Mouse (Mus musculus) heart, adult 2 months (tissue): ENCODE results near the gene Pi4k2b. TPM values are rescaled to one million over a fixed set of nuclear protein-coding genes. Genes with fewer than 3 reads are reported as not detected.

ENCODE experiments used
- DNase-seq, 2 experiments: peaks; one replicate each; pipeline ENCODE4 v3.0.0; 2021
- H3K27ac ChIP-seq: fragments of 200-600 bp; 2 replicates; pipeline ENCODE4 v1.8.1; 2022
- H3K27me3 ChIP-seq: fragments of 200-500 bp; 2 replicates; pipeline ENCODE4 v1.6.1; 2012; ENCODE audit warnings: mild to moderate bottlenecking, low read length, inconsistent platforms, mixed read lengths; ENCODE audit not compliant: control insufficient read depth, insufficient read depth
- H3K36me3 ChIP-seq: fragments of 200-500 bp; 2 replicates; pipeline ENCODE4 v1.6.1; 2012; ENCODE audit warnings: low read length, inconsistent platforms; ENCODE audit not compliant: control insufficient read depth, insufficient read depth
- H3K4me1 ChIP-seq: fragments of 200-500 bp; 2 replicates; pipeline ENCODE4 v1.6.1; 2011; ENCODE audit warnings: low read length; ENCODE audit not compliant: control insufficient read depth, insufficient read depth
- H3K4me3 ChIP-seq: fragments of 200-600 bp; 2 replicates; pipeline ENCODE4 v1.8.1; 2022
- H3K79me2 ChIP-seq: fragments of 200-500 bp; replicated peaks from 2 replicates; pipeline ENCODE4 v1.6.1; 2012; ENCODE audit warnings: mild to moderate bottlenecking, inconsistent platforms, low read length, moderate library complexity, mixed read lengths; ENCODE audit not compliant: control insufficient read depth, insufficient read depth
- H3K9ac ChIP-seq: fragments of 200-500 bp; 2 replicates; pipeline ENCODE4 v1.6.1; 2012; ENCODE audit warnings: low read depth, mild to moderate bottlenecking, control low read depth, inconsistent platforms, low read length, mixed read lengths
- CTCF ChIP-seq: fragments of 200-600 bp; IDR thresholded peaks from 2 replicates; pipeline ENCODE4 v1.8.1; 2022; ENCODE audit warnings: antibody characterized with exemption, mild to moderate bottlenecking, moderate library complexity
- EP300 ChIP-seq: fragments of 200-500 bp; IDR thresholded peaks from 2 replicates; pipeline ENCODE4 v1.6.1; 2011; ENCODE audit warnings: low read depth, low read length, control low read depth; ENCODE audit not compliant: insufficient read depth
- POLR2A ChIP-seq: fragments of 200-500 bp; IDR thresholded peaks from 2 replicates; pipeline ENCODE4 v1.6.1; 2011; ENCODE audit warnings: mild to moderate bottlenecking, low read depth, low read length, control low read depth; ENCODE audit not compliant: insufficient read depth
- WGBS: fragments of 180-500 bp; shearing (Covaris S2); methylation state at CpG from one replicate; pipeline ENCODE4 v1.1.7; 2018; 5-methylcytosine and 5-hydroxymethylcytosine counted together
- intact Hi-C: fragments of 180-260 bp; cut with DNase I; formaldehyde crosslinking; loops from one replicate; pipeline ENCODE4 v1.15.1; 2025
- polyA plus RNA-seq: library from polyadenylated mRNA; depleted of rRNA; stranded (reverse); fragments of >200 nt; gene quantifications from 2 replicates; pipeline ENCODE4 v1.2.3, GENCODE M21; 2012
- total RNA-seq, 2 experiments: library from RNA; stranded (reverse); gene quantifications; 2 replicates each; pipeline ENCODE4 v1.2.3; 2021

The Pi4k2b gene
- total and polyA plus RNA-seq, 3 experiments = 1.1 to 2.3 (median 1.9) TPM

DNA sequence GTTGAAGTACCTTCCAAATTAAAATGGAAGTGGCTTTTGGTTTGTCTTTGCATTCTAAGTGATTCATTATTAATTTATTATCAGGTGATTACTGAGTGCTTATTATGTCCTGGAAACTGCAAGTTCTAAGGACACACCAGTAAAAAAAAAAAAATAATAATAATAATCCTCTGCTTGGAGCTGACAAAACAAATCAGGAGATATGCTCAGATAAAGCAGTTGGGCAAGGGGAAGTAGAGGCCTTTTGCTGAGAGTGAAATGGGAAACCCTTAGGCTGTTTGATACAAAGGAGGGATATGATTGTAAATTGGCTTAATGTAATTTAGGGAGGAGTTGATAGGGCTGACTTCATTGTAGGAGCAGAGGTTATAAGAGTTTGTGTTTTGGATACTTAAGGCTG is 5.5 kb downstream of the Pi4k2b start:
- Histone ChIP-seq H3K27me3 (no peaks in the 10 kb centered on the region), H3K4me1 (peaks cover 2% of the 10 kb centered on the region), H3K36me3 (peaks cover 2% of the 10 kb centered on the region; the same call in 1 of the 2 replicates), H3K9ac (no peak overlapping the region), H3K4me3 (no peak overlapping the region), H3K79me2 (peaks cover 2% of the 10 kb centered on the region), H3K27ac (no peak overlapping the region)
- no peak for TF ChIP-seq EP300
- no peak for TF ChIP-seq POLR2A
- no peak for TF ChIP-seq CTCF
- intact Hi-C loops = no loop called here
- no peak for DNase-seq

GRCm38 (mm10) chr5:52748732-52749131 is 7.4 kb downstream of the Pi4k2b start:
- 72% methylated on average over 5 of the region's 5 CpGs for WGBS
- TF ChIP-seq CTCF (no peak), POLR2A (no peak), EP300 (no peak)
- H3K27ac ChIP-seq = no peak overlapping the region
- intact Hi-C loops = no loop called here
- H3K36me3 ChIP-seq = no peaks in the 10 kb centered on the region
- no peak overlapping the region for H3K9ac ChIP-seq
- H3K27me3 ChIP-seq = no peaks in the 10 kb centered on the region
- no peaks in the 10 kb centered on the region; the same call in none of the 2 replicates for H3K79me2 ChIP-seq
- no peak overlapping the region for H3K4me3 ChIP-seq
- DNase-seq = no peak
- no peaks in the 10 kb centered on the region for H3K4me1 ChIP-seq

GRCm38 (mm10) chr5:52753146-52753545 is 11.8 kb downstream of the Pi4k2b start:
- no peaks in the 10 kb centered on the region for H3K36me3 ChIP-seq
- WGBS = 79% methylated on average over 9 of the region's 9 CpGs
- intact Hi-C loops = no loop called here
- H3K79me2 ChIP-seq = no peaks in the 10 kb centered on the region
- no peak overlapping the region for H3K4me3 ChIP-seq
- no peaks in the 10 kb centered on the region for H3K27me3 ChIP-seq
- no peaks in the 10 kb centered on the region for H3K4me1 ChIP-seq
- no peak overlapping the region for H3K27ac ChIP-seq
- no peak for DNase-seq
- H3K9ac ChIP-seq = no peak overlapping the region
- TF ChIP-seq POLR2A (no peak), CTCF (no peak), EP300 (no peak)

DNA sequence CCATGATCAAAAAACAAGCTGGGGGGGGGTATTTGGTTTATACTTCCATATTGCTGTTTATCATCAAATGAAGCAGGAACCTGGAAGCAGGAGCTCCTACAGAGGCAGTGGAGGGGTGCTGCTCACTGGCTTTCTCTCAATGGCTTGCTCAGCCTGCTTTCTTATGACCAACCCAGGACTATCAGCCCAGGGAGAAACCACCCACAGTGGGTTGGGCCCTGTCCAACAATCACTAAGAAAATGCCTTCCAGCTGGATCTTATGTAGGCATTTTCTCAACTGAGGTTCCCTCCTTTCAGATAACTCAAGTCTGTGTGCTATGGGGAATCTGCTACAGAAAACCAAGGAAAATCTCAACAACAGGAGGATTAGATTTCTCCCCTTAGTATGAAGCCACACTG is 12.8 kb downstream of the Pi4k2b start:
- TF ChIP-seq EP300 (no peak), CTCF (no peak), POLR2A (no peak)
- Histone ChIP-seq H3K4me3 (no peak overlapping the region), H3K4me1 (no peaks in the 10 kb centered on the region), H3K9ac (no peak overlapping the region), H3K27me3 (no peaks in the 10 kb centered on the region), H3K36me3 (no peaks in the 10 kb centered on the region), H3K79me2 (no peaks in the 10 kb centered on the region), H3K27ac (no peak overlapping the region)
- intact Hi-C loops = no loop called here
- no peak for DNase-seq

DNA sequence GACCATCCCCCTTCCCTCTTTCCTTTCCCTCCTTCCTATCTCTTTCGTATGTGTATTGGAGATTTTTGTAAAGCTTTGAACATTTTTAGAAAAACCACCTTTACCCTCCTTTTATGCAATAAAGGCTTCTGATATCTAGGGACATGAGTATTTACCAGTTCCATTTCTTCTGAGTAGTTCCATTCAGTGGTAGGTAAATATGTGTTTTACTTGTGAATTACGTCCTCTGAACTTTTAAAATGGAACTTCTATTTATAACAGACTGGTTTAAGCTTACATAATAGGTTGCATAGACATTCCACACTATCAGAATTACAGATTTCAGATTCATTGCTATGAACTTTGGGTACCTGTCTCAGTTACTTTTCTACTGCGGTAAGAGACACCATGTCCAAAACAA is 14.0 kb downstream of the Pi4k2b start:
- TF ChIP-seq POLR2A = no peak
- TF ChIP-seq EP300 = no peak
- TF ChIP-seq CTCF = no peak
- H3K36me3 ChIP-seq = no peaks in the 10 kb centered on the region
- H3K4me1 ChIP-seq = no peaks in the 10 kb centered on the region
- no peaks in the 10 kb centered on the region for H3K79me2 ChIP-seq
- 82% methylated on average over 3 of the region's 3 CpGs for WGBS
- no peak overlapping the region for H3K4me3 ChIP-seq
- H3K27ac ChIP-seq = no peak overlapping the region
- intact Hi-C loops = no loop called here
- H3K27me3 ChIP-seq = no peaks in the 10 kb centered on the region
- no peak overlapping the region for H3K9ac ChIP-seq
- DNase-seq = no peak

DNA sequence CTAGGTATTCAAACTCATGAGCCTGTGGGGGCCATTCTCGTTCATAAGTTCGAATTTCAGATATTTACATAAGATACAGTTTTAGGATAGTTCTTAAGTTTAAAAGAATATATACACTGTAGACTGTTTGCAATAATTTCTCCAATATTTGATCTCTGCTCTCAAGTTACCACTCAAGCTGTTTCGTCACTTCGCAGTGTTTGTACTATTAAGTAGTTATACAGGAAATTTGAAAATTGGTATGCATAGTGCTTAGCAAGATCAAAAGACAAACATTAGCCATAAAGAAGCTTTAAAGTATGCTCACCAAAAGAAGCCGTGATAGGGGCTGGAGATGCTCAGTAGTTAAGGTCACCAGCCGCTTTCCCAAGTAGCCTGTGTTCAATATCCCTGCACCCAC is 14.6 kb downstream of the Pi4k2b start:
- no peaks in the 10 kb centered on the region for H3K27me3 ChIP-seq
- WGBS = 96% methylated on average over 6 of the region's 6 CpGs
- no peaks in the 10 kb centered on the region for H3K4me1 ChIP-seq
- intact Hi-C loops = no loop called here
- no peak overlapping the region for H3K9ac ChIP-seq
- no peak for TF ChIP-seq POLR2A
- TF ChIP-seq EP300 = no peak
- no peak for TF ChIP-seq CTCF
- H3K27ac ChIP-seq = no peak overlapping the region
- H3K36me3 ChIP-seq = no peaks in the 10 kb centered on the region
- H3K4me3 ChIP-seq = no peak overlapping the region
- no peaks in the 10 kb centered on the region for H3K79me2 ChIP-seq
- no peak for DNase-seq

GRCm38 (mm10) chr5:52762586-52762985 is 21.2 kb downstream of the Pi4k2b start:
- H3K27ac ChIP-seq = no peak overlapping the region
- WGBS = 71% methylated on average over 7 of the region's 7 CpGs
- H3K4me3 ChIP-seq = no peak overlapping the region
- intact Hi-C loops = no loop called here
- TF ChIP-seq POLR2A = no peak
- no peaks in the 10 kb centered on the region for H3K36me3 ChIP-seq
- no peaks in the 10 kb centered on the region for H3K4me1 ChIP-seq
- no peaks in the 10 kb centered on the region for H3K79me2 ChIP-seq
- no peaks in the 10 kb centered on the region for H3K27me3 ChIP-seq
- no peak for DNase-seq
- H3K9ac ChIP-seq = no peak overlapping the region
